Mouse (Mus musculus) embryo, embryonic 9.5 days (tissue): ENCODE measurements around the gene Popdc3.
"Not testable (repeated sequence)": the region's sequence is repeated elsewhere in the genome, so short reads cannot be mapped to it uniquely, and the experiment has no call there.

Source experiments
- DNase-seq: peaks from one replicate; pipeline ENCODE4 v3.0.0-alpha.2; 2017; ENCODE audit errors: extremely low spot score

Gene Popdc3

DNA sequence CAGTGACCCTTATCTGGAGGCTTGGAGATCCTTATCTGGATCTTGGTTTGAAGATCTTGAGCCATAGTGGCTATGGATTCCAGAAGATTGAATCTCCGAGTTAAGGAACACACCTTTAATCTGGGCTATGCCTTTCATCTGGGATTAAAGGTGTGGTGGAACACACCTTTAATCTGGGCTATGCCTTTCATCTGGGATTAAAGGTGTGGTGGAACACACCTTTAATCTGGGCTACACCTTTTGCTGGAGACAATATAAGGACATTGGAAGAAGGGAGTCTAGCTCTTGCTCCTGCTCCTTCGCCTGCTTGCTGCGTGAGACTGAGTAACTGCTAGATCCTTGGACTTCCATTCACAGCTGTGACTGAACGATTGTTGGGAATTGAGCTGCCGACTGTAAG is at the start of gene Popdc3:
Gene Popdc3 (plus strand): TSS at position 301 of the 400 bp plus-strand sequence.
- DNase-seq: not testable (repeated sequence)

GRCm38 (mm10) chr10:45129105-45129504 is 48.8 kb upstream of the Popdc3 start:
- no peak for DNase-seq

- DNase-seq: no peak
These were observed 47.9 kb upstream of the Popdc3 start for GRCm38 (mm10) chr10:45130004-45130403.

- peak; percentile 14 for DNase-seq
These were observed 45.5 kb upstream of the Popdc3 start for GRCm38 (mm10) chr10:45132371-45132770.

- no peak for DNase-seq
These were observed 41.1 kb upstream of the Popdc3 start for GRCm38 (mm10) chr10:45136806-45137205.

GRCm38 (mm10) chr10:45139910-45140309 is 38.0 kb upstream of the Popdc3 start:
- DNase-seq: no peak

DNA sequence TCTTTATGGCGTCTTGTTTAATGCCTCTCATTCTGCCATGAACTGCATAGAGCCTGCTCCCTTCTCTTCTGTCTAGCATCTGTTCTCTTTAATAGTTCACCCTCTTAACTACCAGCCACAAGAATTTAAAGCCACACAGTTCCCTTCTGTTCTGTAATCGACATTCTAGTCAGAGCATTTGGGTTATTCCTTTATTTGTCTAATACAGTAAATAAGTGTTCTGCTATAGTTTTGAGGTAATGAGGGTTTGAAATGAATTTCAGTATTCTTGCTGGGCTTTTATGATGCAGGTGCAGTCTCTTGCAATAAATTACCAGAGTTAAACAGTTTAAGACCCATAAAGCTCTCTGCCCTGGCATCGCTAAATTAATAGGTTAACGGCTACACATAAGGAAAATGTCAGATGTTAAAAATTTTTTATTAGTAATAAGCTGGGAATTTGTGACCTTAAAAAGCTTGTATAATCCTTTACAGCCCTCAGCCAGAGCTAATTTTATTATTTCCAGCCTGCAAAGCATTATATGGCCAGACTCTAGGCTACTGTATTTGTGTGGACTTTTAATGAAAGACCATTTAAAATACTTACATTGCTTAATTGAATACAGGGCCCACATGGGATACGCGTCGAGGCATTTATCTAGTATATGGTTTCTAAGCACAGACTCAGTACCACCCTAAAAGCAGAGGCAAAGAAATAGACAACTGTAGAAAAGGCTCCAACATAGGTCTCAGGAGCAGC is 37.3 kb upstream of the Popdc3 start:
- no peak for DNase-seq

DNA sequence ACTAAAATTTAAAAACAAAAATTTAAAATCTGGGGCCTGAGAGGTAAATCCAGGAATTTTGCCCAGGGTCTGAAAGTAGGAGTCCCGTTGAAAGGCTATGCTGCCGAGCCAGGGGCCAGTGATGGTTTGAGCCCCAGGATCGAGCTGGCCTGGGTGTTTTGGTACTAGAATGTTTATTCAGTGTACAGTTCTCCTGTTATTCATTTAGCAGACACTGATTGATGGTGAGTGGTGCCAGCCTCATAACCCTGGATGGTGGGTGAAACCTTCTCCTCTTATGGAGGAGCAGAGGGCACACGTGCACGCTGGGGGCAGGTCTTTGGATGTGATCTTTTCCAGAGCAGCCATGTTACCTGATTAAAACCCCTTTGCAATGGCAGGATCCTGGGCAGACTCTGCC is 35.5 kb upstream of the Popdc3 start:
- no peak for DNase-seq

GRCm38 (mm10) chr10:45144038-45144817 is 33.7 kb upstream of the Popdc3 start:
- no peak for DNase-seq

- DNase-seq: peak; percentile 20
These were observed 31.1 kb upstream of the Popdc3 start for GRCm38 (mm10) chr10:45146821-45147220.

DNA sequence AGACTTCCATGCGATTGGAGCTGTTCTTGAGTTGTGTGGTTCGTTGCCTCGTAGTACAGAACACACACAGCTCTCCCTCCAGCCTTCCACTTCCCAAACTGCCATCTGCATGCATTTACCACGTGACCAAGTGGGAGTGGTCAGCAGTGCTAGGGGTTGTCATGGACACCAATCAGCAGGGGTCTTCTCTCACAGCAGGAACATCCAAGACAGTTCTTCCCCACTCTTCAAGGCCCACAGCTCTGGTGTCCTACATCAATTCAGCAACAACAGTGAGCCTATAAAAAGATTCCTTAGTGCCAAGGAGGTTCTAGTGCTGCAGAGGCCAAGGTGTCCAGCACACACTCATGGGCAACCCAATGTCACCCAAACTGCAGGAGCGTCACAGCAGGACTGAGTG is 26.8 kb upstream of the Popdc3 start:
- DNase-seq: peak; percentile 31

GRCm38 (mm10) chr10:45151771-45152692 is 25.9 kb upstream of the Popdc3 start:
- DNase-seq: no peak

DNA sequence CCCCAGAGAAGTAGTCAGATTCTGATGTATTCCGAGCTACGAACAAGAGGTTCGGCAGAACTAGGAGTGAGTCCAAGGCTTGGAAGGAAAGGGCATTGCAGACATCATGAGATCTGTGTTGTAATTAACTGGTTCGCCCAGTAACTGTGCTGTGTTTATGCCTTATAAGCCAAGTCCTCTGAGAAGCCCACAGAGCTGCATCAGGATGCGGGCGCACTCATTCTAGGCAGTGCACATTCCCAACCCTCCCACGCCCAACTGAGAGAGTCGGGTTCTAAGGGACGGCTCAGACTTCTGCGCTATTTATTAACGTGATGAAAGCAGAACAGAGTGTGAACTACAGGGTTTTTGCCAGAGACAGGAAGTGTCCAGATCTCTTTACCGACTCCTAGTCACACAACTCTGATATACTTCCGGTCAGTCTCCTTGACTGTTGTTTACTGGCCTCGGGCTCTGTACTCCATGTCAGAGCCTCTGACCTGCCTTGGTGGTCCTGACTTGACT is 23.3 kb upstream of the Popdc3 start:
- DNase-seq: no peak

GRCm38 (mm10) chr10:45165851-45166250 is 12.0 kb upstream of the Popdc3 start:
- no peak for DNase-seq

GRCm38 (mm10) chr10:45173927-45174326 is 4.0 kb upstream of the Popdc3 start:
- DNase-seq: no peak

- no peak for DNase-seq
These were observed 3.6 kb upstream of the Popdc3 start for GRCm38 (mm10) chr10:45174345-45174744.

GRCm38 (mm10) chr10:45180677-45181326 is 2.9 kb downstream of the Popdc3 start:
- DNase-seq: no peak

DNA sequence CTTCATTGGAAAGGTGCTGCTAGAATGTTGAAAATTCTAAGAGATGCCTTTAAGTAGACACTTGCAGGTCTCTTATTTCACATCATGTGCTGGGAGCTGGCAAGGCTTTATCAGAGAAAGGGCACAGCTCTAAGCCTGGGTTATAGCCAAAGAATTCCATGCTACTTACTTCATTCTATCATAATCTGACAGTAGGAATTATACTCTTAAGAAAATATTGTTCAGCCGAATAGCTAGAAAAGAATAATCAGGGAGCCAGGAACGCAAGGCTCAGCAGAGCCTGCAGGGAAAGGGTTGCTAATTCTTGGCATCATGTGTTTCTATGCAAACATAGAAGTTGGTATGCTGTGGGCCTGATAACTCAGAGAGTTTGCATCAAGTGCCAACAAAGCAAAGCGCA is 3.4 kb downstream of the Popdc3 start:
- no peak for DNase-seq

DNA sequence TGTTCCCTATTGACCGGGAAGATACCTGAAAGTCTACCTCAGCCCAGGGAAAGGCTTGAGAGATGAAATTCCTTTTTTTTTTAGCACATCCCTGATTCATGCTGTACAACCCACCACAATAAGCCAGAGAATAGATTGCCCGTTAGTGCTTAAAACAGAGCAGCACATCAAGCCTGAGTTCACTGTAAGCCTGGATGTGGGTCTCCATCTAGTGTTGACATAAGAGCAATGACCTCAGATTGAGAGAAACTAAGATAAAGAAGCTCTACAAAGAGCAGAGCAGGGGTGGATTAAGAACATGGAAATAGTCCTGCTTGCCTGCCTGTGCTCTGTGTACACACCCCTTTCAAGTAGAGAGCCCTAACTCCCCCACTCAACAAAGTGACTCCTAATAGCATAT is 7.6 kb downstream of the Popdc3 start:
- no peak for DNase-seq

- DNase-seq: no peak
These were observed 15.7 kb downstream of the Popdc3 start for GRCm38 (mm10) chr10:45193330-45194310.
